Mouse (Mus musculus) regulatory T cell (primary cell): ENCODE measurements around the gene Gbp2.

Experiments
- in situ Hi-C: fragments of 300-600 bp; cut with MboI, MseI; formaldehyde crosslinking; loops from one replicate; pipeline ENCODE4 v1.15.1; 2025; ENCODE audit warnings: high pct_unique_total_duplicates

Gbp2 gene

DNA sequence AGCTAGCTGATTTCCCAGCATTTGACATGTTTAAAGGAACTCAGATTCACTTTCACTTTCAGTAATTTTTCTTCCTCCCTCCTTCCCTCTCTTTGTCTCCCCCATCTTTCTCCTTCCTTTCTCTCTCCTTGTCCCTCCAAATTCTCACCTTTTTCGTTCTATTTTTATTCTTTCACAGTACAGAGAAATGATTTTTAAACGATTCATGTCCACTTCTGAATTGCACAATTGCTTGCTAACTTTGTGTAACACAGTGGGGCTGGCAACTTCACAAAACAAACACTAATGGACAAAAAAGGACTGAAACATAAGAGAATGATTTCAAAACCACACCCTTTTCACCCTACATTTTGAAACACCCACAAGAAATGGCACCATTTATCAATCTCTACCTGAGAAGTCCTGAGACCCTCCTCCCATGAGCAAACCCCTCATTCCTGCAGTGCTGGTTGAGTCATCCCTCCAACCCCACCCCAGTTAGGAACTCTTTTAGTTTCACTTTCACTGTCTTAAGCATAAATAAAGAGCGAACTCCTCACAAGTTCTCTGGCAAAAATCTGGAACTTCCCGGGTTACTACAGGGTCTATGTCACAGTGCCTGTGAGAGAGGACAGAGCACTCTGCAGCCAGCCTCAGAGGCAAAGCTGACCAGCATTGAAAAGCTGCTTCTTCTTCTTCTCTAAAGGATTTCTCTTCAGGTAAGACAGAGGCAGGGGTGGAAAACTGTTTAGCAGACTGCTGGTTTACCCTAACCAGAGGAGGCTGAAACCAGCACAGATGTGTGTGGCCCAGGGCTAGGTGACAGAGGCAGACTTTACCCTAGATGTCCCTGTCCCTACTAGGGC lies at the start of gene Gbp2:
Gene Gbp2 (plus strand): TSS at position 492 of the 845 bp plus-strand sequence.
- in situ Hi-C loops: loop anchor here (5.0 kb wide), 1 partner anchor 128 kb away; the partner anchor contains the start of gene Gbp5

GRCm38 (mm10) chr3:142570738-142571137 lies 49.7 kb upstream of the Gbp2 start:
- in situ Hi-C loops: no loop called here

- in situ Hi-C loops: no loop called here
These were observed 43.3 kb upstream of the Gbp2 start for GRCm38 (mm10) chr3:142577108-142577507.

DNA sequence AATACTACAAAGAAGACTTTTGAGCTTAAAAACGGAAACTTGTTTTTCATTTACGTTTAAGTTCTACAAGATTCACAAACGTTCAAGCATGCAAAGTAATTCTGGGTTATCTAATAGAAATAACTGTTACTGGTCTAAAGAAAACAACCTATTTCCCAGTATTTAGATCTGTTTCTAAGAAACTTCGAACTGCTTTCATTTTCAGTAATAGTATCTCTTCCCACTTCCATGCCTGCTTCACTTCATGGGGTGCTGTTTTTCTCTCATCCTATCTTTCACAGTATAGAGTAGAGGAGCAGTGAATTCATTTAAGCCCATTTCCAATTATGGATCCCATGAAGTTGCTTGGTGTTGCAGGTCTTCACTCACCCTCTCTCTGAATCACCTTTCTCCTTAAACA lies 42.1 kb upstream of the Gbp2 start:
- in situ Hi-C loops: no loop called here

GRCm38 (mm10) chr3:142583067-142583466 lies 37.3 kb upstream of the Gbp2 start:
- in situ Hi-C loops: no loop called here

DNA sequence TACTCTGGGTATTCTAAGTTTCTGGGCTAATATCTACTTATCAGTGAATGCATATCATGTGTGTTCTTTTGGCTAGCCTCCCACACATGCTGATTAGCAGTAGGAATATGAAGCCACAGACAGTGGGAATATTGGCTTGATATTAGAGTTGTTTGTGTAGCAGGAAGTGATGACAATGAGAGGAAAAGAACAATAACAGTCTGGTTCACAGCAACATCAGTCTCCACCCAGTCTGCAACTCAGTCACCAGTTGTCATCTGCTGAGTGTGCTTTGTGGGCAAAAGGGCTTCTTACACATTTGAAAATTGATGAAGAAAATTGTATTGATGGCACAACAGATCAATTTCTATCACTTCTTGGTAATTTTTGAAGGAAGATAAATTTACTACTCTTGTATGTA lies 33.0 kb upstream of the Gbp2 start:
- in situ Hi-C loops: loop anchor here (5.0 kb wide), 1 partner anchor 715 kb away; no protein-coding TSS in a partner anchor

DNA sequence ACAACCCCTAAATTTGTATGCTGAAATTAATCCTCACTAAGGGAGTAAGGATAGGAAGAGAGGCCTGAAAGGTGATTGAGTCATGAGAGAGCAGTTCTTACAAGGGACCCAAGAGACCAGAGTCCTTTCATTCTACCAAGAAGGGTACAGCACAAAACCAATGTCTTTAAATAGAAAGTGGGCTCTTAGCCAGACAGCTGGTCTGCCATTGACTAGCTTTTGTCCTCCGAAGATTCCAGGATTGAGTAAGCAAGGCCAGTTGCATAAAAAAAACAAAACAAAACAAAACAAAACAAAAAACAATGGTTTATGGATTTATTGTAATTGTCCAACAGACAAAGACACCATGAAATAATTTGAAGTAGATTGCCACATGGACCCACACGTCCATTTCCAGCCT lies 31.5 kb upstream of the Gbp2 start:
- in situ Hi-C loops: loop anchor here (5.0 kb wide), 1 partner anchor 717 kb away; no protein-coding TSS in a partner anchor

- in situ Hi-C loops: no loop called here
These were observed 29.9 kb upstream of the Gbp2 start for GRCm38 (mm10) chr3:142590431-142591067.

DNA sequence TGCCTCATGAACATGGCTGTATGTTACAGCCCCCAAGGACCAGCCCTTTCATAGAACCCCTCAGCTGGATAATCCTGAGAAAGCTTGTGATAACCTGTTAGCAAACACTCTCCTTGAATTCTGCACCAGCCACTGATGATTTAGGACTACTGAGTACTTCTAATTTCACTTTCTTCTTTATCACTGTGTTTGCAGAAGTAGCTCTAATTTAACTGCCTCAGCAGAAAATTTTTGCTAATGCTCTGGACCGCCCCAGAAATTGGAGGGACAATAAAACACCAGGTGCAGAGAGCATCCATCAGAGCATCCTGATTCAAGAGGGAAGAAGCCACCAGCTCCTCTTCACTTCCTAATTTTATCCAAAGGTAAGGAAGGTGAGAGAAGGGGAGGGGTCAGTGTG lies 25.9 kb upstream of the Gbp2 start, which contains the start of gene Gbp2b:
Gene Gbp2b (plus strand): TSS at position 301 of the 400 bp plus-strand sequence.
- in situ Hi-C loops: no loop called here

DNA sequence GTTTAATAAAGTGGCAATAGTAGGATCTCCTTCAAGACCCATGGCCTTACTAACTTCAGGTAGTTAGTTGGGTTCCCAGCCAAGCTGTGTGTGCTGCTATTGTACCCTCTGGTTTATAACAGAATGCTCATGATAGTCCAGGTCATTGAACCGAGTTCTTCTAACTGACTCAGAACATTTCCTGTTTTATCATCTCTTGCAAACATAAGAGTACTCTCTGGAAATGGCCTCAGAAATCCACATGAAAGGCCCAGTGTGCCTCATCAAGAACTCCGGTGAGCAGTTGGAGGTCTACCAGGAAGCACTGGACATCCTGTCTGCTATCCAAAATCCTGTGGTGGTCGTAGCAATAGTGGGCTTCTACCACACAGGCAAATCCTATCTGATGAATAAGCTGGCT lies 22.5 kb upstream of the Gbp2 start:
- in situ Hi-C loops: no loop called here

- in situ Hi-C loops: no loop called here
These were observed 18.7 kb upstream of the Gbp2 start for GRCm38 (mm10) chr3:142601675-142602074.

GRCm38 (mm10) chr3:142618658-142619057 lies 1.7 kb upstream of the Gbp2 start:
- in situ Hi-C loops: no loop called here

DNA sequence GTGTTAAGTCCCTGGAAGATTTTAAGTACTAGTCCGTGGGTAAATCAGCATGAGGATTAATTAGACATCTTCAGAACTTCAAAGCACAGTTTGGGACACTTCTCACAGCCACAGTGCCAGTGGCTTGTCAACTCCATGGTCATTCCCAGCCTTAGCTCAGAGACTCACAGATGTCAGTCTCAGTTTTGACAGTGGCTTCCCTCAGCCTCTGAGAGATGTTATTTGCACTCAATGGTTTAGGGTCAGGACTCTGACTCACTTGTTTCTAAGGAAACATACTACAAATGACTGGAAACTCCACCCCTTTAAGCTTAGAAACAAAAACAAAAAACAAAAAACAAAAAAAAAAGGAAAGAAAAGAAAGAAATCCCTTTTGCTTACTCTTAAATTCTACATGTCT lies 796 bp upstream of the Gbp2 start:
- in situ Hi-C loops: loop anchor here (5.0 kb wide), 1 partner anchor 127 kb away; the partner anchor contains the start of gene Gbp5

- in situ Hi-C loops: loop anchor here (5.0 kb wide), 1 partner anchor 129 kb away; the partner anchor contains the start of gene Gbp5
These were observed 657 bp downstream of the Gbp2 start for GRCm38 (mm10) chr3:142620956-142621562.

- in situ Hi-C loops: loop anchor here (25.0 kb wide), 1 partner anchor 918 kb away; no protein-coding TSS in a partner anchor
These were observed 10.0 kb downstream of the Gbp2 start for GRCm38 (mm10) chr3:142630385-142630784.

DNA sequence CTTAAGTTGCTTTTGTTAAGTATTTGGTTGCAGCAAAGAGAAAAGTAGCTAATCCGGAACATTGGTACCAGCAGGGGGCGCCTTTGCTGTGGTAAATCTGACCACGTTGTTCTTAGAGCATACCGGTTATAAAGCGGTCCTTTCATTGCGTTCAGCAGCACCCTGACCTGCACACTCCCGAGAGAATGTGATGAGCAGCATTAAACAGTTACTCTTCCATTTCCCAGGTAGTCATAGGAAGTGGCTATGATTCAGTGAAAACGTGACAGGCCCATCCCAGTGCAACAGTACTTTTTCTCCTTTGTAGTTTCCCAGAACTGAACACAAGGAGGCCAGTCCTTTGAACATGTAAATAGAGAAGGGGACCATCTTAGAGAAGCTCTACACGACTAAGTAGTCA lies 19.8 kb downstream of the Gbp2 start:
- in situ Hi-C loops: loop anchor here (25.0 kb wide), 1 partner anchor 928 kb away; no protein-coding TSS in a partner anchor

GRCm38 (mm10) chr3:142645949-142646348 lies 25.5 kb downstream of the Gbp2 start:
- in situ Hi-C loops: loop anchor here (25.0 kb wide), 1 partner anchor 934 kb away; no protein-coding TSS in a partner anchor

DNA sequence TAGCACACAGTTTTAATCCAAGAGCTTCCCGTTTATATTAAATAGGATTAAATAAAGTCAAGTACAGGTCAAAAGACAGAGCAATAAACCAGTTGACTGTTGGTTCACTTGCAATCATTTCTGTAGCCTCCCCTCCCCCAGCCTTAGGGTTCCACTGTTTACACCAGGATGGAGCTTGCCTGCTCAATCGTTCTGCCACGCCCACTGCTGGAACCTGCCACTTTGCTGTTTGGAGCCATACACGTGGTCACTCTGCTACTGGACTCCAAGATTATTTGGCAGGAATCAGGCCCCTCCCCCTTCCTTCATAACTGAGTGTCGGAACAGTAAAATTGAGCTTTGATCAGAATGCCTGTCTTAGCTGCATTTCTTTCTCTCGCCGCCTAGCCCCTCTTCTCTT lies 27.4 kb downstream of the Gbp2 start:
- in situ Hi-C loops: loop anchor here (25.0 kb wide), 1 partner anchor 936 kb away; no protein-coding TSS in a partner anchor

- in situ Hi-C loops: no loop called here
These were observed 29.8 kb downstream of the Gbp2 start for GRCm38 (mm10) chr3:142650205-142650604.

DNA sequence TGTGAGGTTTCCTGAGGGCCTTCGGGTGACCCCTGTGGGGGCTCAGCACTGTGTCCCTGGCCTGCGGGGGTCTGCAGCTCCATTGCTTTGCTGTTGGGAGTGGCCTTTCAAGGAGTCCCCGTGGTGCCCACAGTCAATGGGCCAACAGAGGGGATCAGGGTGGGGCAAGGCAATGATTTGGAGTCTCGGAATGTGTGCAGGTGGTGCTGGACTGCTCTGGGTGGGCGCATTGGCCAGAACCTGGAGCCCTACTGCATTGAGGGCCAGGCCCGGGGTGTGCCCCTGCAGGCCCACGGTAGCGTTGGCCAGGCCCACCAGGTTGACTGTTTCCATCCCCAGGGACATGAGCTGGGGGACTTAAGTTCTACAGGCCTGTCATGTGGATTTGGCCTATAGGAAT lies 44.3 kb downstream of the Gbp2 start:
- in situ Hi-C loops: no loop called here

GRCm38 (mm10) chr3:142674607-142675006 lies 54.2 kb downstream of the Gbp2 start:
- in situ Hi-C loops: no loop called here
